ENCODE assay signal across 8 mouse cellular contexts in genomic region chr11:69070093-69070492, GRCm38 (mm10). TPM values are rescaled to one million over a fixed set of nuclear protein-coding genes. Genes with fewer than 3 reads are reported as not detected.
A peak's percentile ranks its signal among the peaks of the same experiment; 100 is the strongest.
DNase-seq lines count a peak whose midpoint lies in the region; ATAC-seq and TF ChIP-seq lines count a peak whose summit lies in the region.

No protein-coding gene starts in this region.

- H3K9ac ChIP-seq in heart, embryonic 11.5 days (ENCODE audit: low read depth, low read length), result peak overlapping the region; percentile 95
- peak overlapping the region; percentile 70 for H3K9ac ChIP-seq in hindbrain, postnatal 0 days (replicated peaks; ENCODE audit: low read length)

- WGBS in heart, embryonic 11.5 days (ENCODE audit: insufficient replicate concordance), result under 1% methylated on average over 13 of the region's 13 CpGs
- 2% methylated on average over 13 of the region's 13 CpGs for WGBS in hindbrain, postnatal 0 days
- WGBS in midbrain, embryonic 10.5 days, result 1% methylated on average over 13 of the region's 13 CpGs

- H3K4me3 ChIP-seq in heart, embryonic 11.5 days (ENCODE audit: low read depth, low read length), result peak overlapping the region; percentile 70
- H3K4me3 ChIP-seq in cortical plate, adult 2 months (ENCODE audit: insufficient read depth, low read length), result peak overlapping the region; percentile 60
- H3K4me3 ChIP-seq in hindbrain, postnatal 0 days (ENCODE audit: low read length), result peak overlapping the region; percentile 58
- peak overlapping the region; percentile 69 for H3K4me3 ChIP-seq in midbrain, embryonic 10.5 days

- no peak for DNase-seq in heart, adult 18-20 months
- no peak for DNase-seq in hindbrain, postnatal 0 days (ENCODE audit: low spot score)
- DNase-seq in midbrain, embryonic 10.5 days (ENCODE audit: low spot score), result no peak
- DNase-seq in layer of hippocampus, postnatal 14 days (ENCODE audit: low spot score in 2 of 2), result no peak
- no peak for DNase-seq in thymus, postnatal 25 days

- H3K36me3 ChIP-seq in heart, embryonic 11.5 days (ENCODE audit: control insufficient read depth, insufficient read depth, low read length), result no peaks in the 10 kb centered on the region
- H3K36me3 ChIP-seq in hindbrain, postnatal 0 days (ENCODE audit: insufficient read depth, low read length), result no peaks in the 10 kb centered on the region
- no peaks in the 10 kb centered on the region for H3K36me3 ChIP-seq in midbrain, embryonic 10.5 days

- no peak for ATAC-seq in heart, embryonic 11.5 days (replicated peaks; ENCODE audit: insufficient number of reproducible peaks, low FRiP score, low TSS enrichment)
- ATAC-seq in hindbrain, postnatal 0 days, result no peak
- no peak for ATAC-seq in activated CD4-positive, CD25-positive, alpha-beta regulatory T cell, adult 4 months

- no peaks in the 10 kb centered on the region for H3K27me3 ChIP-seq in heart, embryonic 11.5 days (ENCODE audit: control insufficient read depth, insufficient read depth, low read length)
- H3K27me3 ChIP-seq in hindbrain, postnatal 0 days (ENCODE audit: insufficient read depth, low read length), result no peaks in the 10 kb centered on the region
- peaks cover 9% of the 10 kb centered on the region; the same call in 1 of the 2 replicates for H3K27me3 ChIP-seq in midbrain, embryonic 10.5 days (ENCODE audit: low read depth, poor library complexity, severe bottlenecking)

- no peak for TF ChIP-seq CTCF in cortical plate, adult 2 months (IDR thresholded peaks at IDR 0.05; ENCODE audit: extremely low read depth, insufficient read depth, low read length)
- no peak for TF ChIP-seq CTCF in hindbrain, postnatal 0 days (IDR thresholded peaks at IDR 0.05; ENCODE audit: low read depth)

- TF ChIP-seq POLR2A in cortical plate, adult 2 months (IDR thresholded peaks at IDR 0.05; ENCODE audit: extremely low read depth, insufficient read depth, low read length), result no peak

- no peaks in the 10 kb centered on the region for H3K9me3 ChIP-seq in heart, embryonic 11.5 days (replicated peaks; ENCODE audit: control insufficient read depth, low read length)
- H3K9me3 ChIP-seq in hindbrain, postnatal 0 days (ENCODE audit: low read length), result no peaks in the 10 kb centered on the region
- no peaks in the 10 kb centered on the region for H3K9me3 ChIP-seq in midbrain, embryonic 10.5 days (replicated peaks)

- peak overlapping the region; percentile 61 for H3K4me2 ChIP-seq in heart, embryonic 11.5 days
- H3K4me2 ChIP-seq in hindbrain, postnatal 0 days (ENCODE audit: low read depth, low read length), result peak overlapping the region; percentile 86

- peaks cover 40% of the 10 kb centered on the region for H3K4me1 ChIP-seq in heart, embryonic 11.5 days (ENCODE audit: control insufficient read depth, insufficient read depth, low read length)
- H3K4me1 ChIP-seq in cortical plate, adult 2 months (ENCODE audit: control insufficient read depth, insufficient read depth, low read length), result peaks cover 4% of the 10 kb centered on the region
- peaks cover 18% of the 10 kb centered on the region; the same call in 1 of the 2 replicates for H3K4me1 ChIP-seq in hindbrain, postnatal 0 days (ENCODE audit: insufficient read depth, low read length)
- peaks cover 59% of the 10 kb centered on the region for H3K4me1 ChIP-seq in midbrain, embryonic 10.5 days

- peak overlapping the region; percentile 89 for H3K27ac ChIP-seq in heart, embryonic 11.5 days (ENCODE audit: low read depth, low read length)
- H3K27ac ChIP-seq in cortical plate, adult 2 months (ENCODE audit: insufficient read depth, low read length), result peak overlapping the region; percentile 7
- peak overlapping the region; percentile 91 for H3K27ac ChIP-seq in hindbrain, postnatal 0 days
- peak overlapping the region; percentile 97 for H3K27ac ChIP-seq in midbrain, embryonic 10.5 days (replicated peaks)

RNA-seq across cellular contexts. Expression of gene Tmem107, which starts 0.5 kb away (rescaled TPM):
- 26.4 and 28.2 TPM in 2 replicates for polyA plus RNA-seq in heart, embryonic 11.5 days (2014; fragmentation: Nextera tagmentation; extraction: Ambion mirVana)
- 1 to 10 TPM; 5.3 to 7.0 TPM for total RNA-seq in heart, adult 18-20 months (2021)
- 20.6 and 21.4 TPM in 2 replicates for polyA plus RNA-seq in cortical plate, adult 2 months (2012; rRNA removed)
- total RNA-seq in hindbrain, postnatal 0 days (2014; rRNA removed), result 68.9 and 135 TPM in 2 replicates
- polyA plus RNA-seq in hindbrain, postnatal 0 days (2015; fragmentation: Nextera tagmentation; extraction: Ambion mirVana), result 28.6 and 34.1 TPM in 2 replicates
- 63.4 and 64.8 TPM in 2 replicates for polyA plus RNA-seq in midbrain, embryonic 10.5 days (2016; fragmentation: Nextera tagmentation; extraction: Ambion mirVana)
- 10 to 100 TPM; 13.5 to 13.7 TPM for total RNA-seq in layer of hippocampus, postnatal 14 days (2021)
- 1 to 10 TPM; 4.4 to 7.1 TPM for polyA plus RNA-seq in activated CD4-positive, CD25-positive, alpha-beta regulatory T cell, adult 4 months (2017; shearing (Covaris generic))

RNA-seq across cellular contexts. Expression of gene Borcs6, which starts 10.6 kb away (rescaled TPM):
- polyA plus RNA-seq in heart, embryonic 11.5 days (2014; fragmentation: Nextera tagmentation; extraction: Ambion mirVana), result 7.7 and 9.8 TPM in 2 replicates
- total RNA-seq in heart, adult 18-20 months (2021), result 10 to 100 TPM; 16.7 to 19.3 TPM
- 32.5 and 34.1 TPM in 2 replicates for polyA plus RNA-seq in cortical plate, adult 2 months (2012; rRNA removed)
- 25.4 and 40.8 TPM in 2 replicates for total RNA-seq in hindbrain, postnatal 0 days (2014; rRNA removed)
- polyA plus RNA-seq in hindbrain, postnatal 0 days (2015; fragmentation: Nextera tagmentation; extraction: Ambion mirVana), result 21.3 and 21.9 TPM in 2 replicates
- 6.9 and 8.7 TPM in 2 replicates for polyA plus RNA-seq in midbrain, embryonic 10.5 days (2016; fragmentation: Nextera tagmentation; extraction: Ambion mirVana)
- 10 to 100 TPM; 25.2 to 26.4 TPM for total RNA-seq in layer of hippocampus, postnatal 14 days (2021)
- polyA plus RNA-seq in activated CD4-positive, CD25-positive, alpha-beta regulatory T cell, adult 4 months (2017; shearing (Covaris generic)), result 1 to 10 TPM; 2.1 to 2.4 TPM

RNA-seq across cellular contexts. Expression of gene Vamp2, which starts 18.2 kb away (rescaled TPM):
- 89.7 and 94.7 TPM in 2 replicates for polyA plus RNA-seq in heart, embryonic 11.5 days (2014; fragmentation: Nextera tagmentation; extraction: Ambion mirVana)
- 10 to 100 TPM; 53.9 to 55.4 TPM for total RNA-seq in heart, adult 18-20 months (2021)
- polyA plus RNA-seq in cortical plate, adult 2 months (2012; rRNA removed), result 1,153 and 1,156 TPM in 2 replicates
- total RNA-seq in hindbrain, postnatal 0 days (2014; rRNA removed), result 146 and 148 TPM in 2 replicates
- 417 and 489 TPM in 2 replicates for polyA plus RNA-seq in hindbrain, postnatal 0 days (2015; fragmentation: Nextera tagmentation; extraction: Ambion mirVana)
- polyA plus RNA-seq in midbrain, embryonic 10.5 days (2016; fragmentation: Nextera tagmentation; extraction: Ambion mirVana), result 63.1 and 90.1 TPM in 2 replicates
- total RNA-seq in layer of hippocampus, postnatal 14 days (2021), result 1,000 to 10,000 TPM; 1,073 to 1,118 TPM
- polyA plus RNA-seq in activated CD4-positive, CD25-positive, alpha-beta regulatory T cell, adult 4 months (2017; shearing (Covaris generic)), result 10 to 100 TPM; 27.6 to 27.9 TPM

RNA-seq across cellular contexts. Expression of gene Aurkb, which starts 24.6 kb away (rescaled TPM):
- 89.2 and 89.6 TPM in 2 replicates for polyA plus RNA-seq in heart, embryonic 11.5 days (2014; fragmentation: Nextera tagmentation; extraction: Ambion mirVana)
- 1 to 10 TPM in 1 of 2 experiments, under 1 TPM in 1; 0.67 to 1.5 TPM for total RNA-seq in heart, adult 18-20 months (2021)
- 0.57 and 1.2 TPM in 2 replicates for polyA plus RNA-seq in cortical plate, adult 2 months (2012; rRNA removed)
- 15.9 and 21.6 TPM in 2 replicates for total RNA-seq in hindbrain, postnatal 0 days (2014; rRNA removed)
- 24.8 and 26.3 TPM in 2 replicates for polyA plus RNA-seq in hindbrain, postnatal 0 days (2015; fragmentation: Nextera tagmentation; extraction: Ambion mirVana)
- 218 and 239 TPM in 2 replicates for polyA plus RNA-seq in midbrain, embryonic 10.5 days (2016; fragmentation: Nextera tagmentation; extraction: Ambion mirVana)
- 1 to 10 TPM; 2.1 to 2.3 TPM for total RNA-seq in layer of hippocampus, postnatal 14 days (2021)
- polyA plus RNA-seq in activated CD4-positive, CD25-positive, alpha-beta regulatory T cell, adult 4 months (2017; shearing (Covaris generic)), result 10 to 100 TPM; 24.3 to 33.5 TPM

RNA-seq across cellular contexts. Expression of gene Per1, which starts 24.9 kb away (rescaled TPM):
- polyA plus RNA-seq in heart, embryonic 11.5 days (2014; fragmentation: Nextera tagmentation; extraction: Ambion mirVana), result 6.2 and 6.3 TPM in 2 replicates
- total RNA-seq in heart, adult 18-20 months (2021), result 10 to 100 TPM; 38.8 to 48.5 TPM
- 48.3 and 57.6 TPM in 2 replicates for polyA plus RNA-seq in cortical plate, adult 2 months (2012; rRNA removed)
- total RNA-seq in hindbrain, postnatal 0 days (2014; rRNA removed), result 24.4 and 27.1 TPM in 2 replicates
- 11.9 and 15.9 TPM in 2 replicates for polyA plus RNA-seq in hindbrain, postnatal 0 days (2015; fragmentation: Nextera tagmentation; extraction: Ambion mirVana)
- polyA plus RNA-seq in midbrain, embryonic 10.5 days (2016; fragmentation: Nextera tagmentation; extraction: Ambion mirVana), result 6.8 and 7.6 TPM in 2 replicates
- 10 to 100 TPM; 84.4 to 86.8 TPM for total RNA-seq in layer of hippocampus, postnatal 14 days (2021)
- 1 to 10 TPM; 4.5 to 6.7 TPM for polyA plus RNA-seq in activated CD4-positive, CD25-positive, alpha-beta regulatory T cell, adult 4 months (2017; shearing (Covaris generic))

Comparison
In these comparisons a context has a peak if more than half of its experiments do, and no peak if none do; other contexts are left out.
1. H3K27ac ChIP-seq: peak in every context shown above with its lines; median percentile 97 in midbrain, embryonic 10.5 days; 91 in hindbrain, postnatal 0 days; 89 in heart, embryonic 11.5 days; 7 in cortical plate, adult 2 months.